Mouse (Mus musculus): Measurements from ENCODE around the gene Olfr1272. TPM values are rescaled to one million over a fixed set of nuclear protein-coding genes. Genes with fewer than 3 reads are reported as not detected.
"Not testable (repeated sequence)": the region's sequence is repeated elsewhere in the genome, so short reads cannot be mapped to it uniquely, and the experiment has no call there.

The Olfr1272 gene
- not detected in 2 replicates for polyA plus RNA-seq (2012; rRNA removed)

GRCm38 (mm10) chr2:90292741-90293140 is at the start of gene Olfr1272:
TSS of gene Olfr1272 (minus strand) at chr2:90292841.
- DNase-seq (ENCODE audit: low read depth), result no peak

- DNase-seq (ENCODE audit: low read depth), result not testable (repeated sequence)
Measured at GRCm38 (mm10) chr2:90321900-90322299, 29.3 kb upstream of the Olfr1272 start, which contains the start of gene Gm13769. TSS of gene Gm13769 (plus strand) at chr2:90322200.

- DNase-seq (ENCODE audit: low read depth), result no peak
Measured at GRCm38 (mm10) chr2:90270932-90271331, 21.7 kb downstream of the Olfr1272 start, which contains the start of gene Olfr1271. TSS of gene Olfr1271 (minus strand) at chr2:90271032.

- DNase-seq (ENCODE audit: low read depth), result no peak
Measured at GRCm38 (mm10) chr2:90257492-90257891, 35.1 kb downstream of the Olfr1272 start, which contains the start of gene Olfr142. TSS of gene Olfr142 (minus strand) at chr2:90257592.

Other genes starting within 250 kb of the Olfr1272 start
- not detected in 2 replicates for gene Olfr140, start 229.2 kb downstream of the Olfr1272 start, polyA plus RNA-seq (2012; rRNA removed)
- not detected in 2 replicates for gene Olfr1269, start 171.4 kb downstream of the Olfr1272 start, polyA plus RNA-seq (2012; rRNA removed)
- gene Olfr32, start 150.5 kb downstream of the Olfr1272 start, polyA plus RNA-seq (2012; rRNA removed), result not detected in 2 replicates
- gene Olfr1270, start 139.8 kb downstream of the Olfr1272 start, polyA plus RNA-seq (2012; rRNA removed), result not detected in 2 replicates
- not detected in 2 replicates for gene Olfr1506, start 68.3 kb downstream of the Olfr1272 start, polyA plus RNA-seq (2012; rRNA removed)
- not detected in 2 replicates for gene Olfr142, start 35.2 kb downstream of the Olfr1272 start, polyA plus RNA-seq (2012; rRNA removed)
- not detected in 2 replicates for gene Olfr1271, start 21.8 kb downstream of the Olfr1272 start, polyA plus RNA-seq (2012; rRNA removed)
- not detected in 2 replicates for gene Gm13769, start 29.4 kb upstream of the Olfr1272 start, polyA plus RNA-seq (2012; rRNA removed)
- gene Olfr1274-ps, start 105.8 kb upstream of the Olfr1272 start, polyA plus RNA-seq (2012; rRNA removed), result not detected in 2 replicates

Data from gonadal fat pad, adult 2 months (tissue).